Mouse (Mus musculus): ENCODE data around the gene Brwd1. TPM values are rescaled to one million over a fixed set of nuclear protein-coding genes. Genes with fewer than 3 reads are reported as not detected.

Brwd1 gene
- polyA plus RNA-seq (2012; rRNA removed), result 43.5 and 64.7 TPM in 2 replicates

DNA sequence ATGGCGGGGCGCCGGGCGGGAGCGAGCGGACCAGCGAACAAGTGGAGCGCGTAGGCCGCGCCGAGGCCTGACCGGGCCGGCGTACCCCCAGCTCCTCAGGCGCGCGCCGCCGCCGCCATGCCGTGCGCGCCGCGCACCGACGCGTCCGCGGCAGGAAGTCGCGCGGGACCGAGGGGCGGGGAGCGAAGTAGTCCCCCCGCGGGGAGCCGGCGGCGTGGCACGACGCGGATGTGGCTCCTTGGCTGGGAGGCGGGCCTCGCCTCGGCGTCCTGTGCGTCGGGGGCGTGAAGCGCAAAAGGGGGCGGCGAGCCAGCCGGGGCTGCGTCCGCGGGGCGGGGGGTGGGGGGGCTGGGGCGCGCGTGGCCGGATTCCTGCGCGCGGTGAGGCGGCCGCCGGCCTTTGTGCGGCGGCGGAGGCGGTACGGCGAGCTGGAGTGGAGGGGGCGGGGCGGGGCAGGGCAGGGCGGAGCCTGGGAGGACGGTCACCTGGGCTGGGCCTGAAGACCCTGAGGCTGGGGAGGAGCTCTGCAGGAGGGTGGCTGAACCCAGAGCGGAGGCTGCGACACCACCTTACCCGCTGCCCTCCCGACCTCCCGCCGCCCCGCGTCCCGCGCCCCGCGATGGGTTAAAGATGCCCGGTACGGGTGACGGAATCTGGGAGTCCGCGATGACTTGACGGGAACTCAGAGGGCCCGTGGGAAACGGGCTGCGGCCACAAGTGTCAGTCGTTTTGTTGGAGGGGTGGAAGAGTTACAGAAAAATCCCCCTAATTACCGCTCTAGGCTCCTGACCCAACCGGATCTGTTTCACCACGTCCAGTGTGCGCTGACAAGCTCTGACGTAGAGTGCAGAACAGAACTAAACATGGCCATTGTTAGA is at the start of gene Brwd1:
Gene Brwd1 (minus strand): TSS at position 226 of the 878 bp plus-strand sequence.

DNA sequence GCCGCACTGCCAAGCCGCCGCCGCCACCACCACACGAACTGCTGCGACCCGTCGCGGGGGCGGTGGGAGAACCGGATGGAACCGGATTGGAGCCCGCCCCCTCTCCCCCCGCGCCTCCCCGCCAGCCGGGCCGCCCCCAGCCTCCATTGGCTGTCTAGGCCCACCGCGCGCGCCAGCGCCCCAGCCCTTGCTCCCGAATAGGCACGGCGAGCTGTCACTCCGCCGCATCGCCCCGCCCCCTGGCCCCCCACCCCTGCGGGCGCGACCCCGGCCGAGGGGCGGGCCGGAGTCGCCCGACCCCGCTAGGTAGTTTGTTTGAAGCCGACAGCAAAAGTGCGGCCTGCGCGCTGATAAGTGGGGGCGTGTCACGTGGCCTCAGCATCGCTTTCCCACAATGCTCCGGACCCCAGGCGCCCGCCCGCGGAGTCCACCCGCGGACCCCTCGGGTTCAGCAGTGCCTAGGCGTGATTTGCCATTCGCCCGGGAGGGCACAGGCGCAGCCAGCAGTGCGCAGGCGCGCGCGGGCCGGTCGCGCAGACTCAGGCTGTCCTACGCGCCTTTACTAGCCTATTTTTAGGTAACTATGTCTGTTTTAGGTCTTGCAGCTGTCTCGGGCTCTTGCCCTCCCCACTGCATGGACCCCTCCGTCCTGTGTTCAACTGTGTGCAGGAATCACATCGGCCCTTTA is 45.5 kb upstream of the Brwd1 start, which contains the start of gene Hmgn1:
Gene Hmgn1 (minus strand): TSS at position 73 of the 688 bp plus-strand sequence.

DNA sequence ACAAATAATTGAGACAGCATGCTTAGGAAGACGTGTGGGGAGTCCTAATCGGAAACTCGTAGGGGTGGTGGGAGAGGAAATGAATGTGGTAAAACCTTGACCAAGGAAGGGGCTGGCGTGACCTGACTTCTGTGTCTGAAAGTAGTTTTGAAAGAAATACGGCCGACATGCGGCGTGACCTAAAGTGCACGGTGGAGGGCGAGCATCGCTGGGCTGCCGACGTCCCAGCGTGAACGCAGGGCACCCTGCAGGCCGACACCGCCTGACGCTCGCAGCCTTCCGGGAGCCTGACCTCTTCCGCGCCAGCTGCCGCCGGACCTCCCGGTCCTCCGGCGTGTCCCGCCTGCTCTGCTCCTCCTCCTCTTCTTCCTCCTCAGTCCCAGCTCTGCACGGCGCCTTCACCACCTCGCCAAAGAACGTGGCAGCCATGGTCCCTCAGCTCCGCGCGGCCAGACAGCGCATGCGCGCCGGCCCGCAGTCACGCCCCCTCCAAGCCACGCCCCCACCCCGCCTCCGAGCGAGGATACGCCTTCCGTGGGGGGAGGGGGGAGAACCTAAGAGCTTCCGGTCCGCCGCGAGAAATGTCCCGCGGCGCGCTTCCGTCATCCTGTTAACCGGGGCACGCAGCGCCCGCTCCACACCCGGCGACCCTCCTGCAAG is 91.7 kb downstream of the Brwd1 start, which contains the start of gene Psmg1:
Gene Psmg1 (minus strand): TSS at position 499 of the 660 bp plus-strand sequence.

Other genes with a start within 250 kb of the Brwd1 start
- gene Psmg1, start 91.6 kb downstream of the Brwd1 start, polyA plus RNA-seq (2012; rRNA removed), result 14.9 and 21.0 TPM in 2 replicates
- gene Hmgn1, start 45.2 kb upstream of the Brwd1 start, polyA plus RNA-seq (2012; rRNA removed), result 41.1 and 72.7 TPM in 2 replicates
- gene Wrb, start 62.9 kb upstream of the Brwd1 start, polyA plus RNA-seq (2012; rRNA removed), result 141 and 149 TPM in 2 replicates
- gene Lca5l, start 109.7 kb upstream of the Brwd1 start, polyA plus RNA-seq (2012; rRNA removed), result 2.1 and 2.4 TPM in 2 replicates
- gene Sh3bgr, start 117.9 kb upstream of the Brwd1 start, polyA plus RNA-seq (2012; rRNA removed), result 18.5 and 19.8 TPM in 2 replicates
- 2.3 and 2.6 TPM in 2 replicates for gene B3galt5, start 153.3 kb upstream of the Brwd1 start, polyA plus RNA-seq (2012; rRNA removed)